Mouse (Mus musculus) CH12.LX (cell line): ENCODE measurements around the gene Barx2. TPM values are rescaled to one million over a fixed set of nuclear protein-coding genes. Genes with fewer than 3 reads are reported as not detected.

Experiments used
- DNase-seq: peaks from one replicate; pipeline ENCODE4 v3.0.0-alpha.2; 2013; ENCODE audit errors: extremely low read depth
- H3K27ac ChIP-seq: 2 replicates; pipeline ENCODE4 v1.5.1; 2012; ENCODE audit warnings: low read depth, mild to moderate bottlenecking, control low read depth, moderate library complexity; ENCODE audit not compliant: insufficient read depth
- H3K27me3 ChIP-seq: replicated peaks from 2 replicates; pipeline ENCODE3; 2012; ENCODE audit warnings: inconsistent platforms
- H3K36me3 ChIP-seq, 2 experiments: replicated peaks in 1 of 2; 2 replicates each; pipeline versions ENCODE3 to v1.6.1; 2012; ENCODE audit warnings: inconsistent platforms in 1 of 2, low read length in 1 of 2, mild to moderate bottlenecking in 1 of 2, mixed read lengths in 1 of 2, moderate library complexity in 1 of 2; ENCODE audit not compliant: control insufficient read depth in 1 of 2, insufficient read depth in 1 of 2
- H3K4me1 ChIP-seq, 2 experiments: 2 replicates each; pipeline ENCODE4 v1.6.1; 2012; ENCODE audit warnings: inconsistent platforms in 1 of 2, moderate library complexity in 1 of 2; ENCODE audit not compliant: insufficient read depth in 2 of 2, control insufficient read depth in 1 of 2
- H3K4me2 ChIP-seq: 2 replicates; pipeline ENCODE4 v1.6.1; 2012; ENCODE audit warnings: low read depth, mild to moderate bottlenecking, control low read depth; ENCODE audit not compliant: poor library complexity, insufficient read depth, severe bottlenecking
- H3K4me3 ChIP-seq, 3 experiments: fragments of 150-350 bp in 1 of 3; sonication (generic) in 1 of 3; replicated peaks in 1 of 3; 2 replicates each; pipeline versions ENCODE3 to v1.5.1; 2011 to 2012; ENCODE audit warnings: low read depth in 2 of 3, low read length in 2 of 3, mild to moderate bottlenecking in 2 of 3, moderate library complexity in 2 of 3, control low read depth in 1 of 3, improper control_type of control experiment in 1 of 3, inconsistent platforms in 1 of 3, mixed read lengths in 1 of 3; ENCODE audit not compliant: poor library complexity in 1 of 3
- H3K79me2 ChIP-seq: replicated peaks from 2 replicates; pipeline ENCODE4 v1.6.1; 2012; ENCODE audit warnings: mild to moderate bottlenecking, moderate library complexity; ENCODE audit not compliant: control insufficient read depth, poor library complexity, insufficient read depth, severe bottlenecking; ENCODE audit errors: extremely low read depth
- H3K9ac ChIP-seq: 2 replicates; pipeline ENCODE4 v1.6.1; 2012; ENCODE audit warnings: low read depth, mild to moderate bottlenecking, control low read depth, moderate library complexity; ENCODE audit not compliant: insufficient read depth
- H3K9me3 ChIP-seq: replicated peaks from 2 replicates; pipeline ENCODE3; 2012; ENCODE audit warnings: low read length, inconsistent platforms, mixed read lengths
- CHD1 ChIP-seq: IDR thresholded peaks from 2 replicates; pipeline ENCODE4 v1.6.1; 2012; ENCODE audit warnings: low read depth, low read length, improper control_type of control experiment, inconsistent platforms
- CHD2 ChIP-seq: IDR thresholded peaks from 2 replicates; pipeline ENCODE4 v1.6.1; 2011; ENCODE audit warnings: low read length, improper control_type of control experiment
- E2F4 ChIP-seq: IDR thresholded peaks from 2 replicates; pipeline ENCODE4 v1.6.1; 2011; ENCODE audit warnings: low read depth, low read length, improper control_type of control experiment; ENCODE audit not compliant: insufficient replicate concordance
- EP300 ChIP-seq: IDR thresholded peaks from 2 replicates; pipeline ENCODE4 v1.6.1; 2011; ENCODE audit warnings: low read length, improper control_type of control experiment
- ETS1 ChIP-seq: conservative IDR thresholded peaks from 2 replicates; pipeline ENCODE4 v1.6.1; 2012; ENCODE audit warnings: low read depth, mild to moderate bottlenecking, inconsistent platforms, low read length, improper control_type of control experiment, moderate library complexity
- GABPA ChIP-seq: IDR thresholded peaks from 2 replicates; pipeline ENCODE4 v1.6.1; 2012; ENCODE audit warnings: low read depth, low read length, improper control_type of control experiment, inconsistent platforms; ENCODE audit not compliant: insufficient replicate concordance
- HCFC1 ChIP-seq: IDR thresholded peaks from 2 replicates; pipeline ENCODE4 v1.6.1; 2012; ENCODE audit warnings: low read depth, mild to moderate bottlenecking, inconsistent platforms, low read length, improper control_type of control experiment
- IRF4 ChIP-seq: IDR thresholded peaks from 2 replicates; pipeline ENCODE4 v1.6.1; 2014; ENCODE audit warnings: low read depth, mild to moderate bottlenecking, inconsistent platforms, low read length, improper control_type of control experiment
- JUN ChIP-seq: IDR thresholded peaks from 2 replicates; pipeline ENCODE4 v1.6.1; 2011; ENCODE audit warnings: low read depth, mild to moderate bottlenecking, low read length, improper control_type of control experiment, moderate library complexity; ENCODE audit not compliant: insufficient read depth
- KAT2A ChIP-seq: IDR thresholded peaks from 2 replicates; pipeline ENCODE4 v1.6.1; 2012; ENCODE audit warnings: low read length, improper control_type of control experiment, inconsistent platforms; ENCODE audit not compliant: insufficient replicate concordance
- MAX ChIP-seq: IDR thresholded peaks from 2 replicates; pipeline ENCODE4 v1.6.1; 2011; ENCODE audit warnings: low read length, improper control_type of control experiment
- MAZ ChIP-seq: IDR thresholded peaks from 2 replicates; pipeline ENCODE4 v1.6.1; 2012; ENCODE audit warnings: low read depth, mild to moderate bottlenecking, inconsistent platforms, low read length, improper control_type of control experiment, moderate library complexity
- MYC ChIP-seq: IDR thresholded peaks from 2 replicates; pipeline ENCODE4 v1.6.1; 2011; ENCODE audit warnings: low read depth, mild to moderate bottlenecking, improper control_type of control experiment, low read length
- NRF1 ChIP-seq: IDR thresholded peaks from 2 replicates; pipeline ENCODE4 v1.6.1; 2014; ENCODE audit warnings: low read depth, mild to moderate bottlenecking, inconsistent platforms, low read length, improper control_type of control experiment, moderate library complexity
- POLR2A ChIP-seq: IDR thresholded peaks from 2 replicates; pipeline ENCODE4 v1.6.1; 2011; ENCODE audit warnings: low read depth, mild to moderate bottlenecking, improper control_type of control experiment, low read length
- POLR2AphosphoS2 ChIP-seq: IDR thresholded peaks from 2 replicates; pipeline ENCODE4 v1.6.1; 2011; ENCODE audit warnings: low read depth, low read length, improper control_type of control experiment
- RAD21 ChIP-seq: IDR thresholded peaks from 2 replicates; pipeline ENCODE4 v1.6.1; 2011; ENCODE audit warnings: low read depth, mild to moderate bottlenecking, low read length, improper control_type of control experiment, moderate library complexity
- RCOR1 ChIP-seq: conservative IDR thresholded peaks from 2 replicates; pipeline ENCODE4 v1.6.1; 2012; ENCODE audit warnings: low read depth, mild to moderate bottlenecking, inconsistent platforms, low read length, improper control_type of control experiment
- SMC3 ChIP-seq: IDR thresholded peaks from 2 replicates; pipeline ENCODE4 v1.6.1; 2011; ENCODE audit warnings: low read depth, low read length, improper control_type of control experiment
- TCF12 ChIP-seq: IDR thresholded peaks from 2 replicates; pipeline ENCODE4 v1.6.1; 2014; ENCODE audit warnings: low read depth, mild to moderate bottlenecking, inconsistent platforms, low read length, improper control_type of control experiment
- USF1 ChIP-seq: IDR thresholded peaks from 2 replicates; pipeline ENCODE4 v1.6.1; 2014; ENCODE audit warnings: low read depth, mild to moderate bottlenecking, inconsistent platforms, low read length, improper control_type of control experiment
- ZC3H11A ChIP-seq: IDR thresholded peaks from 2 replicates; pipeline ENCODE4 v1.6.1; 2012; ENCODE audit warnings: low read depth, mild to moderate bottlenecking, inconsistent platforms, low read length, improper control_type of control experiment
- ZNF384 ChIP-seq: IDR thresholded peaks from 2 replicates; pipeline ENCODE4 v1.6.1; 2012; ENCODE audit warnings: low read depth, low read length, improper control_type of control experiment, inconsistent platforms
- dilution Hi-C: fragments of 300-500 bp; cut with MboI; formaldehyde crosslinking; loops from 2 replicates; pipeline ENCODE4 v1.14.3; 2020; ENCODE audit warnings: low sequenced_read_pairs; ENCODE audit not compliant: extremely low pct_unique_long_range_greater_than_20kb, extremely low pct_ligation_motif_present
- in situ Hi-C: fragments of 300-500 bp; cut with MboI; formaldehyde crosslinking; loops from 3 replicates; pipeline ENCODE4 v1.14.3; 2019; ENCODE audit warnings: low sequenced_read_pairs, low pct_ligation_motif_present, low pct_unique_long_range_greater_than_20kb, mixed read lengths
- polyA plus RNA-seq: library from polyadenylated mRNA; unstranded; fragments of >175 nt; gene quantifications from 2 replicates; pipeline ENCODE4 v1.2.1, GENCODE M21; 2012; ENCODE audit warnings: low read depth; ENCODE audit not compliant: insufficient read length
- total RNA-seq, 2 experiments: library from RNA; depleted of rRNA; stranded (reverse); fragments of 300-350 nt in 1 of 2; fragments of >200 nt in 1 of 2; gene quantifications; 2 replicates each; pipeline ENCODE4 v1.2.3; 2012 to 2014

Barx2 gene
- total and polyA plus RNA-seq, 3 experiments = not detected

DNA sequence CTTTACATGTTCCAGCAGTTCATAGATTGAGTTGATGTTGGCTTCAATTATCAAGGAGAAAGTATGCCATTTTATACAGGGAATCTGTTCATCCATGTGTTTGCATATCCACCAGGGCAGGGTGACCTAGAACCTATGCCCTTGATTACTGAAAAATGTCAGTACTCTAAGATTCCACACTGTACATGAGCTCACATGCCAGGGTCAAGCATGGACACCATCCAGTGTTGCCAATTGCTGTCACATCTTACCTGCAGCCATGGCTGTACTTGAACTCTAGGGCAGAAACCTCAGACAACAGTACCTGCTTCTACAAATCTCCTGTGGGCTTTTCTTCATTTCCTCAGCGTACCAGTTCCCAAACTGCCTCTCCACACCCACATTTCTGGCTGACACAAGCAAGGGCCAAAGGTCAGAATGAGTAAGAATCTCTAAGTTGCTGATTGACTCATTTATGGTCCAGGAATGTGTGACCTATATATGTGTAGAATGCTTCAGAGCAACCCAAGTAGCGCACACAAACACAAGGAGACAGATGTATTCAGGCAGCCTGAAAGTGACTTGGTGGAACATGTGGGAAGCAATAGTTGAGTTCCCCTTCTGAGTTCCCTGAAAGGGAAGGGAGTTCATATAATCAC, 44.3 kb downstream of the Barx2 start:
- in situ Hi-C loops = no loop called here
- Histone ChIP-seq H3K27me3 (no peaks in the 10 kb centered on the region), H3K27ac (no peak overlapping the region), H3K36me3 (no peaks in the 10 kb centered on the region), H3K4me2 (no peak overlapping the region), H3K9ac (no peak overlapping the region), H3K79me2 (no peaks in the 10 kb centered on the region), H3K9me3 (no peaks in the 10 kb centered on the region)
- no peak for DNase-seq
- TF ChIP-seq ZNF384 (no peak), MAX (no peak), RCOR1 (no peak), POLR2A (no peak), SMC3 (no peak), ETS1 (no peak), TCF12 (no peak), CHD2 (no peak), CHD1 (no peak), HCFC1 (no peak), E2F4 (no peak), RAD21 (no peak), ZC3H11A (no peak), JUN (no peak), IRF4 (no peak), MAZ (no peak), MYC (no peak), NRF1 (no peak), POLR2AphosphoS2 (no peak)
- TF ChIP-seq, all 38 proteins: peak for 0
- dilution Hi-C loops = no loop called here
- Histone ChIP-seq H3K4me1 (no peaks in the 10 kb centered on the region), H3K4me3 (no peak overlapping the region)

DNA sequence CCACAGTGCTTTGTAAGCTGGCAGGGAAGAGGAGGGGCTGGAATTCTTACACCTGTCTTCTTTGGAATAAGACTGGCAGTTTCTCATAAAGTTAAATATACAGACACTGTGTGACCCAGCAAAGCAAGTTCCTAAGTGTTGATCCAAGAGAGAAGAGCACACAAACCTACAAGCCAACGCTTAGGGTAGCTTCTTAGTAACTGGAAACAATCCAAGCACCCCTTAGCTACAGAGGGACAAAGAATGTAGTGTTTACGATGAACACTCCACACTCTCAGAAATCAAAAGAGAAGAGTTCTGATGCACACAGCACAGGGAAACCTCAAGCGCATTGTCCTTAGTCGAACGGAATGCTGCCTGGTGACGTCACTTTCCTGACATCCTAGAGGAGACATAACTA, 49.4 kb downstream of the Barx2 start:
- H3K27ac ChIP-seq = no peak overlapping the region
- TF ChIP-seq RCOR1 (no peak), KAT2A (no peak), CHD2 (no peak), IRF4 (no peak), ZNF384 (no peak), USF1 (no peak), ZC3H11A (no peak), GABPA (no peak), EP300 (no peak)
- no peak for DNase-seq
- H3K9ac ChIP-seq = no peak overlapping the region
- 0 out of 4 replicates have a peak, but pooled peaks cover 0 to 1% of the 10 kb centered on the region in 2 experiments for H3K4me1 ChIP-seq
- dilution Hi-C loops (no loop called here), in situ Hi-C loops (no loop called here)
- H3K4me3 ChIP-seq = no peak overlapping the region
- no peaks in the 10 kb centered on the region for H3K27me3 ChIP-seq
- no peaks in the 10 kb centered on the region for H3K36me3 ChIP-seq
- H3K79me2 ChIP-seq = no peaks in the 10 kb centered on the region
- no peaks in the 10 kb centered on the region for H3K9me3 ChIP-seq
- H3K4me2 ChIP-seq = no peak overlapping the region
